Mouse (Mus musculus) spleen, adult 2 months (tissue): ENCODE measurements around the gene Styx.

Experiments
- CTCF ChIP-seq: fragments of 200-500 bp; IDR thresholded peaks from 2 replicates; pipeline ENCODE4 v1.5.1; 2011; ENCODE audit warnings: mild to moderate bottlenecking, inconsistent platforms; ENCODE audit not compliant: insufficient read depth, insufficient read length, insufficient replicate concordance; ENCODE audit errors: extremely low read depth
- POLR2A ChIP-seq: fragments of 200-500 bp; IDR thresholded peaks from 2 replicates; pipeline ENCODE4 v1.6.1; 2011; ENCODE audit warnings: low read depth, low read length, inconsistent platforms

- no peak for TF ChIP-seq CTCF
- TF ChIP-seq POLR2A = no peak
Measured at GRCm38 (mm10) chr14:45461945-45462344, 111.1 kb downstream of the Styx start.
